Mouse (Mus musculus): ENCODE data around the gene Tmem243.
"Not testable (repeated sequence)": the region's sequence is repeated elsewhere in the genome, so short reads cannot be mapped to it uniquely, and the experiment has no call there.

Gene Tmem243

GRCm38 (mm10) chr5:9107296-9108089 lies 7.0 kb downstream of the Tmem243 start:
- DNase-seq (ENCODE audit: low spot score): no peak

DNA sequence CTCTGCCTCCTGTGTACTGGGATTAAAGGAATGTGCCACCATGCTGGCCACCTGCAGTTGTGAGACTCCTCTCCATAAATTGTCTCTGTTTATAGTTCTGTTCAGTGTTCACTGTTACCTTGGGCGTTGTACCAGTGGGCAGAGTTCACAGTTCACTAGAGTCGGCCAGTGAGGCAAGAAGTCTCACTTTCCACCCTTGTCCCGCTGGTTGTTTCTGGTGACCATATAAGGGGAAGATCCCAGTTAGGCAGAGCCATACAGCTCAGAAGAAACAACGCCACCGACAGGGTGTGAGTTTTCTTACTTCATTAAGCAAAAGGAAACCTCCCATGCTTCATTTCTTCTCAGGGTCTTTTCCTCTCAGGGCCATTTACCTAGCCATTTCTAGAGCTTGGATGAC lies 8.0 kb downstream of the Tmem243 start:
- no peak for DNase-seq (ENCODE audit: low spot score)

- DNase-seq (ENCODE audit: low spot score): no peak
These were observed 9.1 kb downstream of the Tmem243 start for GRCm38 (mm10) chr5:9109582-9109981.

DNA sequence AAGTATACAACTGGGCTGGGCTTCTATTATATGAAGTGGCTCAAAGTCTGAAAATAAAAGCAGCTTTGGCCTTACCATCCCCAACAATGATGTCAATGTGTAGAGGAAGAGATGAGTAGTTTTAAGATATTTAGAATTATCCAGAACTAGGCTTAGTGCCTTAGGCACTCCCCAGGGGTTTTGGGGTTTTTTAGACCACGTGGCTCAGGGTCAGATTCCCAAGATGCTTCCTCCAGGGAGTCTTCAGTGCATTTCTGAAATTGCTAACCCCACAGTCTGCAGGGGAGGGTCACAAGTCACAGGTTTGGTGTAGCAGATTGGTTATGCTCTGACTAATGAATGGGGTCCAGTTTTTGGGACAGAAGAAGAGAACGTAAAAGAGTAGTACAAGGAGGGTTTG lies 10.8 kb downstream of the Tmem243 start:
- no peak for DNase-seq (ENCODE audit: low spot score)

GRCm38 (mm10) chr5:9111759-9112158 lies 11.3 kb downstream of the Tmem243 start:
- no peak for DNase-seq (ENCODE audit: low spot score)

DNA sequence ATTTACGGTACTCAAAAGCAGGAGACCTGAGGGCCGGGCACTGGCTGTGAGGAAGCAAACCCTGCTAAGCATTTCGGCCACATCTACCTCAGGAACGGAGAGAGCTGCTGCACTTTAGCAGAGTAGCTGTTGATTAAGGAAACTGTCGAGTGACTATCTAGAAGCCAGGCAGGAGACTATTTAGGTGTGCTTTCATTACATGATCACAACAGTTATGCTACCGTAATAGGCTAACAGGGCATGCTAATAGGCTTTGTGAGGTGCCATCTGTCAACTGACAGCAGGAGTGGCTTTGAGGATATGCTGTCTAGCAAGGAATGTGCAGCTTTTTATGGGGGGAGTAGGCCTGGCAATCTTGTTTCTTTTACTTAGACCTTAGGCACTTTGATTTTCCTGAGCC lies 13.7 kb downstream of the Tmem243 start:
- DNase-seq (ENCODE audit: low spot score): no peak

GRCm38 (mm10) chr5:9124134-9124533 lies 23.7 kb downstream of the Tmem243 start:
- DNase-seq (ENCODE audit: low spot score): no peak

DNA sequence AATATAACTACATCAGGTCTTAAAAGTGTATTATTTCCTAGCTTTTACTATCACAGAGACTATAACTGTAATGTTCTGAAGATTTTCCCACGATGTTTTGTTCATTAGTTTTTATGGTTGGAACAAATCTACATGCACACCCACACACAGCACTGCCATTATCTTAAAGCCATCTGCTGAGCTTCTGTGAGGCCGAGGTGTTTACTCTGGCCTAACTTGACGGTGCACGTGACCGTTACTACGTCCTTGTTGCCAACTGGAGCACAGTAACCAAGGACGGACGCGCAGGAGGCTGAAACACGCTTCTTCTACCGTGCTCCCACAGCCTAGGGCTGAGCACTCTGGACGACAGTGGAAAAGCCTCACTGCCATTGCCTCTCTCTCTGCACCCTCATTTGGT lies 28.1 kb downstream of the Tmem243 start:
- no peak for DNase-seq (ENCODE audit: low spot score)

DNA sequence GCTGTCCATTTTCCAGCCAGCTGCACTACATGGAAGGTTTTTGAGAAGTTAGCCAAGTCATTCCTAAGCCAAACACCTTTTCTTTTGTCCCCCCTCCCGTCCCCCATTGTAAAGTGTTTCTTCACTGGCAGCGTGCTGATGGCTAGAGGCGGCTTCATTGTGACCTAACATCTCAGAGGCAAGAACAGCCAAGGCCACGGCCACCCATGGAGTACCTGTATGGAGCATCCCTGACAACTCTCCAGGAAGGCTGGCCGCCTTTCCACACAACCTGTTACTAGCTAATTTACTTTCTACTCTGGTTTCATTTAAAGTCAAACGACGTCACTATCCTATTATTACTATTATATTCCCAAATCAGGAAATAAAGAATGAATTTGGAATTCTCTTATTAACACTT lies 31.3 kb downstream of the Tmem243 start:
- no peak for DNase-seq (ENCODE audit: low spot score)

DNA sequence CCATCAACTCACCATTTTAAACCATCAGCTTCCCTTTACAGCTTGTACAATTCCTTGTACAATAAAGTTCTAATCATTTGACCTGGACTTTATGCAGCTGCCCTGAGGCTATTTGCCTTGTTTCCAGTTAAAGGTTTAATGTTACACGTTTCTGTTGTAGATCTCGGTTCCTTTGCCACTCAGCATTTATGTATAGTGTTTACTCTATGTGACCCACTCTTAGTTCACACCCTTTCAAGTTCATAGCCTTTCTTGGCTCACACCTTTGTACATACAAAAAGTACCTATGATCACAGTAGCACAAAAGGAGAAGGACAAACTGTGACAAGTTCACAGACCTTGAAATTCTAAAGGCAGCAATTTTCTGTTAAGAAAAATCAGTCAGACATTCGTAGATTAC lies 35.1 kb downstream of the Tmem243 start:
- no peak for DNase-seq (ENCODE audit: low spot score)

DNA sequence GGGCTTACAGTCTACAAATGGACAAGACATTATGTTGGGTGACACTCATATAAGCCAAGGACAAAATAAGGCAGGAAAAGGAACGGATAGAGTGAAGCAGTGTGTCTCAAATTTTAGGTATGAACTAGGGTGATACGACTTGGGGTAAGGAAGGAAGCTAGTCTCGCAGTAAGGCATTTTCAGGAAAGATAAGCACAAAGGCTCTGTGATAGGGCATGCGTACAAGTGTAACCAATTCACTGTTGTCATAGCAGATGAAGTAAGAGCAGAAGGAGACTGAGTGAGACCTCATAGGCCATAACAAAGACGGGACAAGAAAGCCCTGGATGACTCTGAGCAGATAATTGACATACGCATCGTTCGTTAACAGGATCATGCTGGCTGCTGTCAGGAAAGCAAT lies 40.3 kb downstream of the Tmem243 start:
- no peak for DNase-seq (ENCODE audit: low spot score)

- no peak for DNase-seq (ENCODE audit: low spot score)
These were observed 41.9 kb downstream of the Tmem243 start for GRCm38 (mm10) chr5:9142376-9142775.

DNA sequence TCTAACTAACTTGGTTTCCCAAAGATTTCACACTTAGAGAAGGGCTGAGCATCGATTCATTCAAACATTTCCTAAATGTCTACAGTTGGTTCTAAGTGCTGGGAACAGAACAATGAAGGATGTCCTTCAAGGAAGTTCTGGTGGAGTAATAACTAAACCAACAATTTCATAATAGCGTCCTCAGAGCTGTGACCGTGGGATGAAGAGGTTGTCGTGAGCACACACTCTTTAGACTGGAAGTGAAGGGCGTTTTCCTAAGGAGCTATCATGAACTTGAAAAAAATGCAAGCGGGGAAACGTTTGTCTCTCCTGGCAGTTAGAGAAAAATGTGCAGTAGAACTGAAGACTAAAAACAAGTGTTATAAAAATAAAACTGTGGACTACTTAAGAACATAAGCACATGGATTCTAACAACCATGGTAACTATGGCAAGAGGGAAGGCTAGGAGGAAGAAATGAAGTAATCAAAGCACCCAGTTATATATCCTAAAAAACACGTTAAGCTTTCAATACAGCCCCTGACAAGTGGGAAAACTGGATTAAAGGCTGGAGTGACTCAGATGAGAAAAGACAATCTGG lies 48.9 kb downstream of the Tmem243 start:
- no peak for DNase-seq (ENCODE audit: low spot score)

DNA sequence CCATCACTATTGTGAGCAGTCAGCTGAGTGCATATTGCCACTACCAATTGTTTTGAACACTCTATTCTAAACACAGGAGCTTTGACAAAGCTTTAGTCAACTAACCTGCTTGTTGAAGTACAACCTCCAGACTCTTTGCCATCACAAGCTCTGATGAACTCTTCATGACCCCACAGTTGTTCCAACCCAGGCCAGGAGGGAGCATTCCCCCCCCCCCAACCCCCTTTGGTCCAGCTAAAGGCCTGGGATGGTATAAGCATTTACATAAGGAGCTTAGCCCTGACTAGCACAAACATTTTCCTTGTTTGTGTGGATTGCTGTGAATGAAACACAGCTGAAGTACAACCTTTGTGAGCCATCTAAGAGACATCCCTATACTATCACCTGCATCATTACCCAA lies 56.3 kb downstream of the Tmem243 start:
- DNase-seq (ENCODE audit: low spot score): no peak

GRCm38 (mm10) chr5:9157336-9157735 lies 56.9 kb downstream of the Tmem243 start:
- DNase-seq (ENCODE audit: low spot score): no peak

DNA sequence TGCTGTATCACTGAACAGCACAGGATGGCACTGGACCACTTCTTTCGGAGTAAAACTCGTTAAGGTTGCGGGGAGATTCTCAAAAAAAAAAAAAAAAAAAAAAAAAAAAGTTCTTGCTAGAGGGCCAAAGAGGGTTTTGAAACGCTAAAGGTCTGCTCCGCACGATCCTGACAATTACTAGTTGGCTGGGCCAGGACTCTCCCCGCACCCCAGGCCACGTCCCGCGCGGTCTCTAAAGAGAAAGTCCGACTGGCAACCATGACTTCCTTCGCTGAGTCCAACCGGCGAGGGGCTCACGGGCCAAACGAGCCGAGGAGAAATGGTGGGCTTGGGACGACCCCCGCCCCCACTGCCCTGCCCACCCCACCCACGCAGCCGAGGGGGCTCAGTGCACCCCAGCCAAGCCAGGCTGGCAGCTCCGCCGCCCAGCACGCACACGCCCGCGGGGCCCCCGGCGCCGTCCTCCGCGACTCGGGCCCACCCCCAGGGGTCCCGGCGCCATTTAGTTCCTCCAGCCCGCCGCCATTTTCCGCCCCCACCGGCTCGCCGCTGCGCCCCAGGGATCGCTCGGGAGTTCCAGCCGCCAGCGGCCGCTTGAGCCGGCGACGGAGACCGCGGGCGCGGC lies 60.5 kb downstream of the Tmem243 start:
- DNase-seq (ENCODE audit: low spot score): no peak

- DNase-seq (ENCODE audit: low spot score): peak; percentile 75
These were observed 61.1 kb downstream of the Tmem243 start, which contains the start of gene Dmtf1 for GRCm38 (mm10) chr5:9161456-9162041. Dmtf1 (minus strand) TSS chr5:9161776.

DNA sequence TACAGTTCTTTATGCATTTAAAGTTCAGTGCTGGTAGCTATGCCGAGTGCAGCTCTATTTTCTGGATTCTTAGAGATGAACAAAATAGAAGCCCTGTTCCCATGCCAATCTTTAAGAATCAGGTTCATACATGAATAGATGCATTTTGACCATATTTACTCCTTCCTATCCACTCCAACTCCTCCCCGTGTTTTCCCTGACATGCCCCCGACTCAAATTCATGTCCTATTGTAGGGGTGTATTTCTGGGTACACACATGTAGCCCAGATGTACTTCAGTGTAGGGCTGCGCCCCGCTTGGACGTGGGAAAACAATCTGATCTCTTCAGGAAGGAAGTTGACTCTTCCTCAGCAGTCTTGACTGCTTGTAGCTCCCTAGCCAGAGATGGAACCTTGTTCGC lies 61.6 kb downstream of the Tmem243 start:
- no peak for DNase-seq (ENCODE audit: low spot score)

DNA sequence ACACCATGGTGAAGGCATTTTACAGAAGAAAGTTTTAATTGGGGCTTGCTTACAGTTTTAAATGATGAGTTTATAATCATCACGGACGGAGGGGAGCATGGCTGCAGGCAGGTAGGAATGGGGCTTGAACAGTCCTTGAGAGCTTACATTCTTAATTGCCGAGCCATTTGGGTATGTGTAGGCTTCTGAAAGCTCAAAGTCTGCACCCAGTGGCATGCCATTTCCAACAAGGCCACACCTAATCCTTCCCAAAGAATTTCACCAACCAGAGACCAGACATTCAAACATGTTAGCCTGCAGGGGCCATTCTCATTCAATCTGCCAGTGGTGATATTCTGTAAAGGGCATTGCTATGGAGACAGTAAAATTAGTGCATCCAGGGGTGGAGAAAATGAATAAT lies 62.9 kb downstream of the Tmem243 start:
- DNase-seq (ENCODE audit: low spot score): no peak

DNA sequence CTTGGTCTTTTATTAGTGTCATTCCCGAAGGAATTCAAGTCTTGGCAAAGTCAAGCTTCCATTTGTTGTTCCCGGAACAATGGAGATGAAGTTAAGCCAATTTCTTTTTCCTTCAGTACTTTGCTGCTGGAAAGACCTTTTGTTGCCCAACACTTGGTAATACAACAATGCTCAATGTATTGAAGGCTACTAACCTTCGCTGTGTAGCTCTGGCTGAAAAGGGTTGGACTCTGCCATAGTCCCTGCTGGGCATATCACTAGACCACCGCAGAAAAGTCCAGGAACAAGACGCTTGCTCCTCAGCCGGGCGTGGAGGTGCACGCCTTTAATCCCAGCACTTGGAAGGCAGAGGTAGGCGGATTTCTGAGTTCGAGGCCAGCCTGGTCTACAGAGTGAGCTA lies 64.7 kb downstream of the Tmem243 start:
- not testable (repeated sequence) for DNase-seq (ENCODE audit: low spot score)

DNA sequence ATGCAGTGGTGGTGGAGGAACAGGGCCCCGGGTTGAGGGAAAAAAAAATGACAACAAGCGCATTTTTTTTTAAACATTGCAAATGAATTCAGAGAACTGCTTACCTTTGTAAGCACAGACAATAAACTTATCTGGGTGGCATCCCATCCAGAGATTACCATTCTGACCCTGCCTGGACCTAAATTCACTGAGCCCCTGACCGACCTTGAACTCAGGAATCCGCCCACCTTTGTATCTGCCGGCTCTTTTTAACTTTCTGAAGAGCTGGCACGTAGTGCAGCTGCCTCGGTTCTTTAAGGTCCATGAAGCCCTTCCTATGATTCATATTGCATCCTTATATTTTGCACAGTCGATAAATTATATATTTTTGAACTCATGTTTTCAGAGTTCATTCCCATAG lies 65.9 kb downstream of the Tmem243 start:
- DNase-seq (ENCODE audit: low spot score): no peak

- not testable (repeated sequence) for DNase-seq (ENCODE audit: low spot score)
These were observed 69.0 kb downstream of the Tmem243 start for GRCm38 (mm10) chr5:9169328-9170005.
